Mouse (Mus musculus) neural tube, embryonic 13.5 days (tissue): Measurements from ENCODE around the gene Acox1. TPM values are rescaled to one million over a fixed set of nuclear protein-coding genes. Genes with fewer than 3 reads are reported as not detected.

Experiments
- ATAC-seq: fragments of 200-750 bp; cut with Nextera tagmentation; 2 replicates; pipeline ENCODE4 v1.8.0; 2017; ENCODE audit warnings: low read depth, mild to moderate bottlenecking, moderate TSS enrichment, moderate library complexity
- H3K27ac ChIP-seq: fragments of 300-500 bp; sonication (generic); replicated peaks from 2 replicates; pipeline ENCODE4 v1.5.1; 2015; ENCODE audit warnings: moderate library complexity, mild to moderate bottlenecking, inconsistent platforms
- H3K27me3 ChIP-seq: fragments of 300-500 bp; sonication (generic); 2 replicates; pipeline ENCODE4 v1.6.1; 2015; ENCODE audit warnings: mild to moderate bottlenecking, inconsistent platforms
- H3K36me3 ChIP-seq: fragments of 300-500 bp; sonication (generic); 2 replicates; pipeline ENCODE4 v1.6.1; 2015; ENCODE audit warnings: mild to moderate bottlenecking, inconsistent platforms
- H3K4me1 ChIP-seq: fragments of 300-500 bp; sonication (generic); replicated peaks from 2 replicates; pipeline ENCODE4 v1.6.1; 2015; ENCODE audit warnings: inconsistent platforms
- H3K4me2 ChIP-seq: fragments of 300-500 bp; sonication (generic); 2 replicates; pipeline ENCODE4 v1.6.1; 2015; ENCODE audit warnings: inconsistent platforms, mild to moderate bottlenecking, moderate library complexity
- H3K4me3 ChIP-seq: fragments of 300-500 bp; sonication (generic); 2 replicates; pipeline ENCODE4 v1.5.1; 2015; ENCODE audit warnings: mild to moderate bottlenecking, inconsistent platforms
- H3K9ac ChIP-seq: fragments of 300-500 bp; sonication (generic); 2 replicates; pipeline ENCODE4 v1.6.1; 2015; ENCODE audit warnings: moderate library complexity, mild to moderate bottlenecking, inconsistent platforms
- H3K9me3 ChIP-seq: fragments of 300-500 bp; sonication (generic); 2 replicates; pipeline ENCODE4 v1.6.1; 2016; ENCODE audit warnings: inconsistent platforms
- WGBS: fragments of 180-500 bp; shearing (Covaris S2); methylation state at CpG from one replicate; pipeline ENCODE4 v1.1.7; 2015; 5-methylcytosine and 5-hydroxymethylcytosine counted together
- polyA plus RNA-seq: library from polyadenylated mRNA; unstranded; fragments of >200 nt; fragmentation: Nextera tagmentation; extraction: Ambion mirVana; gene quantifications from 2 replicates; pipeline ENCODE4 v1.2.1, GENCODE M21; 2015

Gene Acox1
- polyA plus RNA-seq, 1 experiment from 2014 or later: 53.5 TPM

DNA sequence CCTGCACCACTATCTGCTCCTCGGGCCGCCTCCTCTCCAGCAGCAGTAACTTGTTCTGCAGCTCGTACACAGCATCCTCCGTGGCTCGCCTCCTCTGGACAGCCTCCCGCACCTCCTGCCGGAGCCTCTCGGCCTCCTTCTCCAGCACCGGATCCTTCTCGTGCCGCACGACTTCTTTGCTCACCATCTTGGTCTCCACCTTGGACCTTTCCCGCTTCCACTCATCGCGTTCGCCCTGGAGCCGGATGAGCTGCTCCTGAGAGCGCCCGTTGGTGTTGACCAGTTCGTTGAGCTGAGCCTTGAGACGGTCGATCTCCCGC lies 23.9 kb upstream of the Acox1 start:
- no peak overlapping the region for H3K27ac ChIP-seq

DNA sequence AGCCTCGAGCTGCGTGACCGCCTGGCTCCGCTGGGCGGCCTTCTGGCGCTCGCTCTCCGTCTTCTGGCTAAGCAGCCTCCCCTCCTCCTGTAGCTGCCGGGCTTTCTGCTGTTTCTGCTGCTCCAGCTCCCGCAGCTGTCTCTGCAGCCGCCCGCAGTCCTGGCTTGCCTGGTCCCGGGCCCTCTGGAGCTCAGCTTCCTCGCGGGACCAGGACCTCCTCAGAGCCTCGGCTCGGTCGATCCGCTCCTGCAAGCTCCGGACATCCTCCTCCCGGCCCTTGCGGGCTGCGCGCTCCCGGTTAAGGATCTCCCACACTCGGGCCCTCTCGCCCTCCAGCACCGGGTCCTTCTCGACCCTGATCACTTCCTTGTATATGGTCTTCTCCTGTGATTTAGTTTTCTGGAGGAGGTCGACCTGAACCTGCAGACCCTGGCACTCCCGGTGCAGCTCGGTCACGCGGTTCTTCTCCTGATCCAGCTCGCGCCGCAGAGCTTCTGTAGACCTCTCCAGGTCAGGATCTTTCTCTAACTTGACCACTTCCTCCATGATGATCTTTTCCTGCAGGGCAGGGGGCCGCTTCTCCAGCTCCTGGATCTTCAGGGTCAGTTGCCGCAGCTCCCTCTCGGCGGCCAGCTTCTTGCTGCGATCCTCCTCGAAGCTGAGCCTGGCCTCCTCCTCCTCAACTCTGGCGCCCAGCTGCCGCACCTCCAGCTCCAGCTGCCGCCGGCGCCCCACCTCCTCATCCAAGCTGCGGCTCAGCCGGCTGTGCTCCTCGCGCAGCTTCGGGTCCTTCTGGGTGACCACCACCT lies 23.3 kb upstream of the Acox1 start:
- H3K9me3 ChIP-seq: peaks cover 5% of the 10 kb centered on the region; the same call in 1 of the 2 replicates
- peak overlapping the region; percentile 57 for H3K9ac ChIP-seq
- H3K27ac ChIP-seq: no peak overlapping the region
- peak overlapping the region; percentile 31 for H3K4me3 ChIP-seq
- 13% methylated on average over 53 of the region's 53 CpGs for WGBS
- no peak for ATAC-seq
- H3K4me1 ChIP-seq: peaks cover 30% of the 10 kb centered on the region
- H3K36me3 ChIP-seq: no peaks in the 10 kb centered on the region
- H3K27me3 ChIP-seq: peaks cover 52% of the 10 kb centered on the region
- peak overlapping the region; percentile 52 for H3K4me2 ChIP-seq

More for the DNA sequence above, 23.9 kb upstream of the Acox1 start:
- Histone ChIP-seq H3K4me3 (peak overlapping the region; percentile 31), H3K36me3 (no peaks in the 10 kb centered on the region), H3K9me3 (peaks cover 5% of the 10 kb centered on the region; the same call in 1 of the 2 replicates), H3K9ac (peak overlapping the region; percentile 57), H3K4me1 (peaks cover 30% of the 10 kb centered on the region), H3K27me3 (peaks cover 52% of the 10 kb centered on the region), H3K4me2 (peak overlapping the region; percentile 52)
- WGBS: 9% methylated on average over 23 of the region's 23 CpGs
- ATAC-seq: no peak

DNA sequence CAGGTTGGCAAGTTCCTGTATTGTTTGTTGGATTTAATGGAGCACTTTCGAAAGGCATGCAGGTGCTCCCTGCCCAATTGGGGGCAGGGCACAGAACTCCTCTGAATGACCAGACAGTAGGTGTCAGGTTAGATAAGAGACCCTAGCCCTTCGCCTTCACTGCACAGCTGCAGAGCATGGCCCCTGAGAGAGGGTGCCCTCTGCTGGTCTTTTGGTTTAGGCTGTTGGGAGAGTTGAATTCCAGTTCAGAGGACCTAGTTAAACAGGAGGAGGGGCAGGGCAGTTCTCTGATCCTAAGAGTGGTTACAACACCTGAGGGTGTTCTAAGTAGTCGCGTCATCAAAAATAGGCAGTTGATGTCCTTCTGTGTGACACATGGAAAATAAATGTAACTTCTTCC lies 21.0 kb upstream of the Acox1 start:
- 0 out of 2 replicates have a peak, but pooled peaks have one; percentile 22 for ATAC-seq
- H3K36me3 ChIP-seq: no peaks in the 10 kb centered on the region
- no peak overlapping the region for H3K4me3 ChIP-seq
- no peak overlapping the region for H3K4me2 ChIP-seq
- 0 out of 2 replicates have a peak overlapping the region, but pooled peaks have one; percentile 81 for H3K27ac ChIP-seq
- H3K9ac ChIP-seq: 0 out of 2 replicates have a peak overlapping the region, but pooled peaks have one; percentile 31
- peaks cover 30% of the 10 kb centered on the region for H3K4me1 ChIP-seq
- WGBS: 23% methylated on average over 4 of the region's 4 CpGs
- H3K27me3 ChIP-seq: peaks cover 45% of the 10 kb centered on the region
- H3K9me3 ChIP-seq: peaks cover 5% of the 10 kb centered on the region; the same call in 1 of the 2 replicates

DNA sequence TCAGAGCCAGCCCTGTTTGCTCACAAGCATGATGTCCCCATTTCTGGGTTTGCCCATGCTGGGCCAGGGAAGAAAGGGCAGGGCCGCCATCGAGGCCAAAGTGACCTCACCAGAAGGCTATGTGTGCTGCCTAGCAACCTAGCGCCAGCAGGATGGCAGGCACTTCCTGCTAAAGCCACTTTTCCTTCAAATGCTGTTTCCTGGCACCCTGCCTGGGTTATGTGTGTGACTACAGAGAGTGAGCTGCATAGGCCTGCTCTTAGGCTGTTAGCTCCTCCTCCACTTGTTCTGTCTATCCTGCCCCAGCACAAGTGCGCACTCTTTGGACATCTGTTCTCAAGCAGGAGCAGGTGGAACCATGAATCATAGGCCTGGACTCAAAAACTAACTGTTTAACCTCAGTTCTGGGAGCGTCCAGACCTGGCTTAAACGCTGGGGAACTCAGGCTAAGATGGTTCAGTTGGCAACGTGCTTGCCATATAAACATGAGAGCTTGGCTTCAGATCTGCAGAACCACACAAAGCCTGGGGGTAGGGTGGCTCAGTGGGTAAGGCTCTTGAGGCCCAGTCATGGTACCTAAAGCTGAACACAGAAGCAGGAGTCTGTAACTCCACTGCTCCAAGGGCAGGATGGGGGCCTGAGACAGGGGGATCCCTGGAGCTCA lies 20.0 kb upstream of the Acox1 start:
- Histone ChIP-seq H3K4me1 (peaks cover 30% of the 10 kb centered on the region), H3K27ac (peak overlapping the region; percentile 81), H3K36me3 (no peaks in the 10 kb centered on the region), H3K4me2 (no peak overlapping the region), H3K9ac (no peak overlapping the region), H3K27me3 (peaks cover 37% of the 10 kb centered on the region), H3K9me3 (peaks cover 5% of the 10 kb centered on the region; the same call in 1 of the 2 replicates), H3K4me3 (no peak overlapping the region)
- 29% methylated on average over 7 of the region's 7 CpGs for WGBS
- ATAC-seq: peak; percentile 86

DNA sequence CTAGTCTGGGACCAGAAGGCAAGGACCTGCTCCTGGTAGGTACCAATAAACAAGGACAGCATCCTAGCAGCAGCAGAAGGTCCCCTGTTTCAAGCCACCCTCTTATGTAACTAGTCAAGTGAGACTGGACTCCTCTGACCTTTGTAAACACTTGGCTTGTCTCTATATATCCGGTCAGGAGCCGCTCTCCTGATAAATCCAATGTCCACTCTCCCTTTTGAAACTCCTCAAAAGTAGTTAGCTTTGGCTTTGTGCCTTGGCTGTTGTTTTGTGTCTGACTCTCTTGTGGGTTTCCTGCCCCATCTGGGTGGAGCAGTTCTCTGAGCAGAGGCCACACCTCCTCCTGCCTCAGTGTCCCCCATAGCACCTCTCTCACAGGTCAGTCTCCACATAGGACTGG lies 19.4 kb upstream of the Acox1 start:
- H3K9me3 ChIP-seq: peaks cover 5% of the 10 kb centered on the region; the same call in 1 of the 2 replicates
- H3K4me1 ChIP-seq: peaks cover 30% of the 10 kb centered on the region
- H3K4me3 ChIP-seq: no peak overlapping the region
- H3K4me2 ChIP-seq: no peak overlapping the region
- no peak overlapping the region for H3K9ac ChIP-seq
- H3K27ac ChIP-seq: peak overlapping the region; percentile 81
- WGBS: 94% methylated on average over 2 of the region's 2 CpGs
- no peaks in the 10 kb centered on the region for H3K36me3 ChIP-seq
- no peak for ATAC-seq
- peaks cover 31% of the 10 kb centered on the region for H3K27me3 ChIP-seq

DNA sequence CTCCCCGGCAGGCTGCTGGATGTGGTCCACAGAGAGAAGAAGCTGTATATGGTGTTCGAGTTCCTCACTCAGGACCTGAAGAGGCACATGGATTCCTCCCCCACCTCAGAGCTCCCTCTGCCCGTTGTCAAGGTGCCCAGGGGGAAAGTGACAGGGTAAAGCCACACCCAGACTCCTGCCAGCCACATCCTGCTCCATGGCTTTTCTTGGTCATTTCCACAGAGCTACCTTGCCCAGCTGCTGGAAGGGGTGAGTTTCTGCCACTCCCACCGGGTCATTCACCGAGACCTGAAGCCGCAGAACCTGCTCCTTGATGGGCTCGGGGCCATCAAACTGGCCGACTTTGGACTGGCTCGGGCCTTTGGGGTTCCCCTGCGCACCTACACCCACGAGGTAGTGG lies 17.7 kb upstream of the Acox1 start:
- ATAC-seq: no peak
- H3K9ac ChIP-seq: no peak overlapping the region
- no peak overlapping the region for H3K4me2 ChIP-seq
- H3K4me1 ChIP-seq: peaks cover 19% of the 10 kb centered on the region
- WGBS: 84% methylated on average over 11 of the region's 11 CpGs
- H3K4me3 ChIP-seq: no peak overlapping the region
- peaks cover 6% of the 10 kb centered on the region; the same call in 1 of the 2 replicates for H3K36me3 ChIP-seq
- H3K27me3 ChIP-seq: peaks cover 14% of the 10 kb centered on the region
- peaks cover 1% of the 10 kb centered on the region; the same call in 1 of the 2 replicates for H3K9me3 ChIP-seq
- H3K27ac ChIP-seq: no peak overlapping the region

DNA sequence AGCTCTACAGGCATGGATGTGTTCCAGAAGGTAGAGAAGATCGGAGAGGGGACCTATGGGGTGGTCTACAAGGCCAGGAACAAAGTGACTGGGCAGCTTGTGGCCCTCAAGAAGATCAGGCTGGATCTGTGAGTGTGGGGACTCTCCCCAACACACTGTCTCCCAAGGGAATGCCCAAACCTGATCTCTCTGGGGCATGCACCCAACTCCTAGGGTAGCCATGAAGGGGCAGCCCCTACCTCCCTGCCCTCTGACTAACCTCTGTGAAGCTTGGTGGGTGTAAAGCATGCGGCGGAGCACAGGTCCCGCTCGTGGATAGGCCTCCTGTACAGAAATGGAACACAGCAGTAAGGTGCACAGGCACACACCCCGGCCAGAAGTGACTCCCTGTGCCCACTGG lies 17.1 kb upstream of the Acox1 start:
- H3K4me2 ChIP-seq: no peak overlapping the region
- H3K4me1 ChIP-seq: peaks cover 19% of the 10 kb centered on the region
- H3K27ac ChIP-seq: no peak overlapping the region
- no peaks in the 10 kb centered on the region for H3K9me3 ChIP-seq
- peaks cover 8% of the 10 kb centered on the region for H3K27me3 ChIP-seq
- H3K4me3 ChIP-seq: no peak overlapping the region
- WGBS: 90% methylated on average over 6 of the region's 6 CpGs
- no peak for ATAC-seq
- H3K9ac ChIP-seq: no peak overlapping the region
- peaks cover 6% of the 10 kb centered on the region; the same call in 1 of the 2 replicates for H3K36me3 ChIP-seq

DNA sequence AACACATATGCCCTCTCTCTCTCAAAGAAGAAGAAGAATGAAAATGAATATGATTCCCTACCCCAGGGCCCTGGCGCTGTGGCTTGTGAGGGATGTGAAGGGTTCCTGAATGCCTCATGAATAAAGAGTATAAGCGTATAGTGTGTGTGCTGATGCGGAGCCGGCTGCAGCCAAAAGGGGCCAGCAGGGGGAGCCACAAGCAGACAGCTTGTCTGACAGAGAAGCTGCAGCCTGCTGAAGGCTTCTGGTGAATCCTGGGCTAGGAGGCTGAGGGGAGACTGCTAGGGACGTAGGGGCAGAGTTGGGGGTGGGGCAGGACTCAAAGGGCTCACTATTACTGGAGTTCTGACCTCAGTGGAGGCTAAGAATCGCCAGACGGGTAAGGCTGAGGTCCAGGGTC lies 16.3 kb upstream of the Acox1 start:
- no peaks in the 10 kb centered on the region for H3K9me3 ChIP-seq
- no peak overlapping the region for H3K9ac ChIP-seq
- peaks cover 19% of the 10 kb centered on the region for H3K4me1 ChIP-seq
- 85% methylated on average over 7 of the region's 7 CpGs for WGBS
- peaks cover 6% of the 10 kb centered on the region; the same call in 1 of the 2 replicates for H3K36me3 ChIP-seq
- H3K4me2 ChIP-seq: no peak overlapping the region
- H3K27me3 ChIP-seq: no peaks in the 10 kb centered on the region
- ATAC-seq: no peak
- H3K4me3 ChIP-seq: no peak overlapping the region
- H3K27ac ChIP-seq: no peak overlapping the region

DNA sequence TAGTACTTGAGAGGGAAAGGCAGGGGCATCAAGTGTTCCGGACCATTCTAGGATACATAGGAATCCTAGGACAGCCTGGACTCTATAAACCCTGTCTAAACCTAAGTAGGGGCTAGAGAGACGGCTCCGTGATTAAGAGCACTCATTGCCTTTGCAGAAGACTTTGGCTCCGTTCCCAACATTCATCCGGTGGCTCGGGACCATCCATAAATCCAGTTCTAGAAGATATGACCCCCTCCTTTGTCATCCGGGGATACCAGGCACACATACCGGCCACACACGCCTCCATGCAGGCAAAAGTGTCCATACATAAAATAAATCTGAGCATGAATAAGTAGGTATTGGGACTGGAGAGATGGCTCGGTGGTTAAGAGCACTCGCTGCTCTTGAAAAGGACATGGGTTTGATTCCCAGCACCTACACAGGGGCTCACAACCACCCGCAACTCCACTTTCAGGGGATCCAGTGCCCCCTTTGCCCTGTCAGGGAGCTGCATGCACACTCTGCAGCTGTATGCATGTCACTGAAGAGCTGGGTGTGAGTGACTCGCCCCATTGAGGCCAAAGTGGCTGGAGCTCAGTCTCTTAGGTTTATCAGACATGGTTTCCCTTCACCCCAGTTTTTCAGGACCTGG lies 15.1 kb upstream of the Acox1 start:
- Histone ChIP-seq H3K4me3 (no peak overlapping the region), H3K4me2 (no peak overlapping the region), H3K9ac (no peak overlapping the region), H3K4me1 (peaks cover 11% of the 10 kb centered on the region), H3K36me3 (peaks cover 10% of the 10 kb centered on the region), H3K27me3 (no peaks in the 10 kb centered on the region), H3K9me3 (no peaks in the 10 kb centered on the region), H3K27ac (no peak overlapping the region)
- 79% methylated on average over 13 of the region's 13 CpGs for WGBS
- ATAC-seq: no peak

DNA sequence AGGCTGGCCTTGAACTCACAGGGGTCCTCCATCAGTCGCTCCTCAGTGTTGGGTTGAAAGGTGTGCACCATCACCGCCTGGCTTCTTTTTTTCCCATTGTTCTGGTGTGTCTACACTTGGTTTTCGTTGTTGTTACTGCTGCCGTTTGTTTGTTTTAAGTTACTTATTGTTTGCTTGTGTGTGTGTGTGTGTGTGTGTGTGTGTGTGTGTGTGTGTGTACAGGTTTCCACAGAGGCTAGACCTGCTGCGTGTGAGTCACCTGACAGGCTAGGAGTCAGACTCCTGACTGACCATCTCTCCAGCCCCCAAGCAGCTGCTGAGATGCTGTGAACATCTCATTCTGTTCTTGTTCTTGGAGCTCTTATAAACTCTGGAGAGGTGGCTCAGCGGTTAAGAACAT lies 14.0 kb upstream of the Acox1 start:
- H3K27me3 ChIP-seq: no peaks in the 10 kb centered on the region
- H3K4me2 ChIP-seq: no peak overlapping the region
- no peaks in the 10 kb centered on the region for H3K4me1 ChIP-seq
- H3K9ac ChIP-seq: no peak overlapping the region
- no peak overlapping the region for H3K27ac ChIP-seq
- H3K36me3 ChIP-seq: peaks cover 14% of the 10 kb centered on the region
- no peak overlapping the region for H3K4me3 ChIP-seq
- 93% methylated on average over 6 of the region's 6 CpGs for WGBS
- no peaks in the 10 kb centered on the region for H3K9me3 ChIP-seq
- no peak for ATAC-seq

DNA sequence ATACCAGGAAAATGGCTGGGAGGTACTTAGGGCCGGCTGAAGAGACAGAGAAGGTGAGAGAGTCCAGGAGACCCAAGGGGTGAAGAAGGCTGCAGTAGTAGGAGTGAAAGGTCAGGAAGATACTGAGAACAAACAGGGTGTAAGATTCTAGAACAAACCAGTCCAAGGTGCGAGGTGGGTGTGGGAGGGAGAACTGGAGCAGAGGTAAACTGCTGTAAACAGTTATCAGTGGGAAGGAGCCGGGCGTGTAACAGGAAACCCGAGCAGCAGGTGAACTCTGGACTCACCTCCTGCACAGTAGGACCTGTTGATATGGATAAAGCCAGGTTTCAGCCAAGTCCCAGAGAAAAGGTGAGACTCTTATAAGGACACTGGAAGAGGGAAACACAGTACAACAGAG lies 11.9 kb upstream of the Acox1 start:
- Histone ChIP-seq H3K27ac (no peak overlapping the region), H3K4me1 (no peaks in the 10 kb centered on the region), H3K4me2 (no peak overlapping the region), H3K9me3 (no peaks in the 10 kb centered on the region), H3K9ac (no peak overlapping the region), H3K27me3 (no peaks in the 10 kb centered on the region), H3K4me3 (no peak overlapping the region), H3K36me3 (peaks cover 35% of the 10 kb centered on the region)
- WGBS: 76% methylated on average over 5 of the region's 5 CpGs
- ATAC-seq: no peak

DNA sequence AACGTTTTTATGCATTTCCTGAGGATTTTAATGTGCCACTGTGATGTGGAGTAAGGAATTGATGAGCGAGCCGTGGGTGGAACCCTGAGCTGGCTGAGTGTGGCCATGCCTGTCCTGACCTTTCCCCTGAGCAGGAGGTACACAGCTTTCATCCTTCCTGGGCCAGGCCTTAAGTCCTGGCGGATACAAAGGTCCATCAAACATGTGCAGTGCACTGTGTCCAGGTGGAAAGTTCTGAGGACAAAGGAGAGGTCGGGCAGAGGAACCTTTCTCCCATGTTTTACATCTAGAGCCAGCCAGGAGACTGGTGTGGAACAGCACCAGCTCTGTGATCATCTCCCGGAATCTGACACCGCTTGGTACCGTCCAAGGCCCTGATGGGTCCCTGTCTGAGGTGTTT lies 10.4 kb upstream of the Acox1 start:
- WGBS: 83% methylated on average over 8 of the region's 8 CpGs
- H3K4me2 ChIP-seq: no peak overlapping the region
- no peak overlapping the region for H3K9ac ChIP-seq
- no peaks in the 10 kb centered on the region for H3K9me3 ChIP-seq
- peaks cover 45% of the 10 kb centered on the region for H3K36me3 ChIP-seq
- H3K27me3 ChIP-seq: no peaks in the 10 kb centered on the region
- no peak overlapping the region for H3K4me3 ChIP-seq
- no peak overlapping the region for H3K27ac ChIP-seq
- no peak for ATAC-seq
- H3K4me1 ChIP-seq: no peaks in the 10 kb centered on the region
